Mouse (Mus musculus) thymus, postnatal 14 days (tissue): ENCODE data around the gene Exoc1.

ENCODE experiments used
- DNase-seq: peaks from one replicate; pipeline ENCODE4 v3.0.0; 2021

Gene Exoc1

DNA sequence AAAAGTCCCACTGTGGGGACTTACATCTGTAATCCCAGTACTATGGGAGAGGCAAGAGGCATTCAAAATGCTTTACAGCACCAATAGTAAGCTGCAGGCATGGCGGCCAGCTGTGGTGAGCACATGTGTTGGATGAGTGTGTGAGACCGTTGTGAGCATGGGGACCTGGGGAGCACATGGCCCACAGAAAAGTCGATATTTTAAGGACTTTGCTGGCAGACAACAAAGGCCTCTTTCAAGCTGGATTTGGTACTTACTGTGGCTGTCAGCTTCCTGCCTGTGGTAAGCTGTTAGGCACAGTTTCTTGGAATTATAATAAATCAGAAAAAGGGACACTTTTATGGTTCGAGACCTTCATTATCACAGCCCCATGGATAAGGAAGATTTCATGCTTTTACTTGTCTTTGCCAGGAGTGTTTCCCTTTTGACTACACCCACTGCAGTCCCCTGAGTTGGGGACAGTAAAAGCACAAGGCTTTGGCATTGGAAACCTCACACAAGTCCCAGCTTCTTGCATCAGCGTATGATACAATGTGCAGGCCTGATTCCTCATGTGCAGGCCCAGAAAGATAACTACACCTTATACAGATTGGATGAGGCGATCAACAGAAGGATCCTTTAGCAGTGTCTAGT is 83.9 kb downstream of the Exoc1 start:
- no peak for DNase-seq

DNA sequence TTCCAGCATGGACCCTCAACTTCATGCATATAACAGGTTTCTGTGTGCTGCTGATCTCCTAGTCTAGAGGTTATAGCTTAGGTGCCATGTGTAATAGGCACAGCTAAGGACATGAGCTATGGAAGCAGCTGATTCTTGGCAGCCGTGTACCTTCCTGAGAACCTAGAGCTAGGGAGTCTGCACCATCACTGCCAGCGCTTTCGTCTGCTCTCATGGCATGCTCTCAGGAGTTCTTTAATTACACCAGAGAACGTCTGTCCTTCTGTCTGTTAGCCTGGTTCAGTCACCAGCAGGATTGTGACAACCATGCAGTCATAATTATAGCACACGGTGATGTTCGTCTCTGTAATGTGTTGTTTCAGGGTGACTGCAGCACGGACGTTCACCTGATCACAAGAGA is 86.2 kb downstream of the Exoc1 start:
- no peak for DNase-seq

DNA sequence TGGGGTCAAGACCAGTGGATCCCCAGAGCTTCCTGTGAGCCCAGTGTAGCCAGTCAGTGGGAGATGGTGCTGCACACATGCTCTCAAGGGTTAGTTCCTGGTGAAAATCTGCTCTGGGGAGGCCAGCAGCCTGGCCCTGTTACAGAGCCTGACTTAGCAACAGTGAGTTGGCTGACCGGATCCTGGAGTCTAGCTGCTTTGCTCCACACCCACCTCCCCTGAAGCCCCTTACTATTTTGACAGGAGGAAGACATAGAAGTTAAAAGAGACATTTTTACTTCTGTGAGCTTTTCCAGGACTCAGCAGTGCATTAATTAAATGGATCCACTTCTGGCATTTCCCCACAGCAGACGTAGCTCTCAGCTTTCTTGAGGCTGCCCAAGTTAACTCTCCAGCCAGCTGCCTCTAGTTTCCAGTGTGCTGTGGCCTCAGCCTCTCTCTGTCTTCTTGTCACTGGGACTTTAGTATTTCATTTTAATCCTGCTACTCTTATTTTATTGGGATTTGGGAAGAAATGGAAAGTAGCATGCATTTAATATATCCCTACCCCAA is 87.2 kb downstream of the Exoc1 start:
- DNase-seq = no peak

GRCm38 (mm10) chr5:76618750-76619149 is 89.6 kb downstream of the Exoc1 start:
- no peak for DNase-seq
